Mouse (Mus musculus): ENCODE results near the gene Smg6.

DNA sequence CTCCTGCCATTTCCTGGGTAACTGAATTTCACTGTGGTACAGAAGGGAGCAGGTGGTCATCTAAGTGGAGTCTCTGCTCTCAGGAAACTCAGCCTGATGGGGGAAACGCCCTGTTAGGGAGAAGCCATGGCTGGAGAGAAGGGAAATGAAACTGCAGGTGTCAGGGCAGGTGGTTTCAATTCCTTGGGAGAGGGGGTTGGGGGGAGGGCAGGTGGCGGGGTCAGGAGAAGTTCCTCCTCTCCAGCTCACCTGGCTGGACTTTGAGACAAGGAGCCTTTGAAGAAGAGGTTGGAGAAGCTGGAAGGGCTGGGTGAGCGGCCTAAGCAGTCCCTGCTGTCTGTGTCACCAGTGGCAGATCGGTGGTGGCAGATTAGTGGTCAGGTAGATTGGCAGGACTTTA is 280.7 kb downstream of the Smg6 start:
- no peak for TF ChIP-seq ZNF384 (IDR thresholded peaks at IDR 0.05; ENCODE audit: low read depth, low read length)
- TF ChIP-seq ZC3H11A (IDR thresholded peaks at IDR 0.05; ENCODE audit: borderline replicate concordance, low read depth, low read length), result no peak
- no peak for TF ChIP-seq HCFC1 (IDR thresholded peaks at IDR 0.05; ENCODE audit: borderline replicate concordance, insufficient read depth, low read length)
